Mouse (Mus musculus): ENCODE results near the gene Parm1. TPM values are rescaled to one million over a fixed set of nuclear protein-coding genes. Genes with fewer than 3 reads are reported as not detected.

Parm1 gene
- total RNA-seq, 1 experiment from 2014 or later: 61.0 TPM

GRCm38 (mm10) chr5:91574211-91574610, 56.8 kb downstream of the Parm1 start:
- no peak for DNase-seq

DNA sequence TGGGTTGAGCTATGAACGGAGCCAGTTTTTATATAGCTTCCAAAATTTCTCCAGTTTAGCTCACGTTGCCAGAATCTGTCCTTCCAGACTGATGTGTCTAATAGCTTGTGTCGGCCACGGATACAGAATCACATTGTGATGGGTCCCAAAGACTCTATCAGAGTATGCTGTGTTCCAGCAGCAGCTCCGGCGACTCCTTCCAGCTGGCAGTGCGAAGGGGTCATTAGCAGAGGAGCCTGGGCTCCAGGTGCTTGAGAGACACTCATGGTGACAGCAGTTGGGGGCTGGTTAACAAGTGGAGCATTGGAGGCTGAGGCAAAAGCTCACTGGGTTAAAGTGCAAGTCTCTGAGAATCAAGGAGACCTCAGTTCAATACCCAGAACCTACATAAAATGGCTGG, 61.5 kb downstream of the Parm1 start:
- DNase-seq: no peak

DNA sequence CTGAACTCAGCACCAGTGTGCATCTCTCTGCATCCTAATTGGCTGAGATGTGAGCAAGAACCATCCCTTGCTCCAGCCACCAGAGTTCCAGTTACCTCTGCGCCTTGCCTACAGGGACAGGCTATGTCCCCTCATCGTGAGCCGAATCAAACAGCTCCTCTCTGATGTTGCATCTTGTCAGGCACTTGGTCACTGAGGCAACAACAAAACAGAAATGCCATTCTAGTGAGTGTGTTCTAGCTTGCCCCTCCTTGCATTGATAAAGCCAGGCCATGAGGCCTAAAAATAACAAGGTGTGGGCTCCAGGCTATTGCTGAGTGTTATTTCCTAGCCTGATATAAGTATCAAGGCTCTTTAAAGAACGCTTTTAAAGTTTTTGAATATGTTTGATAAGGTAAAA, 64.4 kb downstream of the Parm1 start:
- no peak for DNase-seq

- DNase-seq: no peak
Observed at GRCm38 (mm10) chr5:91586206-91586605, 68.8 kb downstream of the Parm1 start.

GRCm38 (mm10) chr5:91594083-91594482, 76.7 kb downstream of the Parm1 start:
- no peak for DNase-seq

- DNase-seq: no peak
Observed at GRCm38 (mm10) chr5:91597216-91597615, 79.8 kb downstream of the Parm1 start.

DNA sequence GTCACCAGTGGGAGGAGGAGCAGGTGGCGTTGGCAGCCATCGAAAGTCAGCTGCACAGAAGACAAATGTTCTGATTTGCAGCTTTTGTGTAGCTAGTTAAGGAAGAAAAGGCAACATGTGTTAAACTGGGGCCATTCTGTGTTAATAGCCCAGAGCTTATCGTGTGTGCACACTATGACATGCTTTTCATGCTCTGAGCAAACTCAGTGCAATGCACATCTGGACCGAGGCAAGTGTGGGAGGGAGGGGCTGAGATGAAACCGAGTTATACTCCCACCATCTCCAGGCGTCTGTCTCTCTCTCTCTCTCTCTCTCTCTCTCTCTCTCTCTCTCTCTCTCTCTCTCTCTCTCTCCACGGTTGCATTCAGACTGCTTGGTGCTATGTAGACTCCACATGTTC, 82.4 kb downstream of the Parm1 start:
- DNase-seq: no peak

GRCm38 (mm10) chr5:91603347-91603746, 85.9 kb downstream of the Parm1 start:
- DNase-seq: no peak

GRCm38 (mm10) chr5:91603787-91604439, 86.5 kb downstream of the Parm1 start:
- no peak for DNase-seq

GRCm38 (mm10) chr5:91607234-91607633, 89.8 kb downstream of the Parm1 start:
- no peak for DNase-seq

DNA sequence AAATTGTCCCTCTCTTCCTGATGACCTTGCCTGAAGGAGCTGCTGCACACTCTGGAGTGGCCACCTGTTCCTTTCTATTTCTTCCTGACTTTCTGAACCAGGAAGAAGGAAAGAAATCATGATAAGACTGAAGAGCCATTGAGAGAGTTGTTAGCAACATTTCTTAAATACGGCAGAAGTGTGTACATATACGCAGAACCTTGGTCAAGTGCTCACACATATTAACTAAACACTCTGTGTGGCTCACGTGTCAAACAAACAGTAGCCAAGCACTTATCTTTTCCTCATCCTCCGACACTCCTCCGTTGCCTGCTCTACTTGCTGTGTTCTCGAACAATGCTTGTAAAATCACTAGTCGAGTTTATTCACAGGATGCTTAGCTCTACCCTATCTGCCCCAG, 90.4 kb downstream of the Parm1 start:
- no peak for DNase-seq

GRCm38 (mm10) chr5:91609041-91609440, 91.6 kb downstream of the Parm1 start:
- no peak for DNase-seq

DNA sequence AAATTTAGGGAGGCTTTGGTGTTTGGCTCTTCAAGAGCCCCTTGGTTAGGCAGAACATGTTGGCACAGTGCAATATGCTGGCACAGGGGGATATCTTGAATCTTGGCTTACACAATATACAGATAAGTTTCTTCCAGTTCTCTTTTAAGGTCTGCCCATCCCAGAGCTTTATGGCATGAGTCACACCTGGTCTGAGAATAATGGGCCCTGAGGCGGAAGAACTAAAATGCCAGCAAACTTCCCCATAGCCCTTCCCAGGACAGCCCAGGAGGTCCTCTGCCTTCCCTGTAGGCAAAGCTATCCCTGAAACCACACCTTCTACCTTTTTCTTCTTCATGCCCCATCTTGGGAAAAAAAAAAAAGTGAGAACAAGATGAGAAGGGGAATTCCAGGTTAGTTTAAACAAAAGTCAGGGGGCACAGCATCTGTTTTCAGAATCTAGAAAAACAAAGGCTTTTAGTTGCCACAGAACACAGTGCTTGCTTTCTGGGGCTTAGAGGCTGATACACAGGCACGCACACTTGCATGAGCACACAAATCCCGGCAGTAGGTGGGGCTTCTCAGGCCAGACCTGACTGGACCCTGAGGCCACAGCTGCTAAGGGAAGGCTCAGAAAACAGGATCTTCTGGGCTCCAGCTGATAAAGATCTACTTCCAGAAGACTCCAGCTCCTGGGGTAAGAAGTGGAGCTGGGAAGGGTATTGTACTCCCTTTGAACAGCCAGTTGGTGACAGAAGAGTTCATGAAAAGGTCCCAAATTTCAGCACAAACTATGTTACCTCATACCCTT, 92.3 kb downstream of the Parm1 start:
- DNase-seq: no peak

GRCm38 (mm10) chr5:91610499-91610898, 93.1 kb downstream of the Parm1 start:
- DNase-seq: no peak

GRCm38 (mm10) chr5:91611589-91611988, 94.2 kb downstream of the Parm1 start:
- DNase-seq: no peak

GRCm38 (mm10) chr5:91617331-91618233, 100.2 kb downstream of the Parm1 start:
- DNase-seq: no peak

GRCm38 (mm10) chr5:91618661-91619173, 101.3 kb downstream of the Parm1 start:
- DNase-seq: no peak

DNA sequence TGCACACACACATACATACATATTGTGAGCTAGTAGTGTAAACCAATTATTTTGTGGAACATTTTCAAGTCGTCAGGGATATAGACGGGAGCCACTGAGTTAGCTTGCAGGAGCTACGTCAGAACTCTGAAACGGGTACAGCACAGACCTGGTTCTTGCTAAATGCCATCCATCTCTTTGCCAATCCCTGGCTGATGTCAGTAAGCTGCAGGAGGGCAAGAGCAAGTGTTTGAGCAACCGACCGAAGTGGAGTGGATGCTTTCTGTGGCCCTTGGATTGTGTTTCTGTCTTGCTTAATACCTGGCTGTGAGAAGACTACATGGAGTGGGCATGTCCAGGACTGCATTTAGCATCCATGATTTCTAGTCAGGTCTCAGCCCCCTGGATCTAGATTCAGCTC, 103.8 kb downstream of the Parm1 start:
- DNase-seq: peak; percentile 32

GRCm38 (mm10) chr5:91626823-91627222, 109.4 kb downstream of the Parm1 start:
- no peak for DNase-seq

DNA sequence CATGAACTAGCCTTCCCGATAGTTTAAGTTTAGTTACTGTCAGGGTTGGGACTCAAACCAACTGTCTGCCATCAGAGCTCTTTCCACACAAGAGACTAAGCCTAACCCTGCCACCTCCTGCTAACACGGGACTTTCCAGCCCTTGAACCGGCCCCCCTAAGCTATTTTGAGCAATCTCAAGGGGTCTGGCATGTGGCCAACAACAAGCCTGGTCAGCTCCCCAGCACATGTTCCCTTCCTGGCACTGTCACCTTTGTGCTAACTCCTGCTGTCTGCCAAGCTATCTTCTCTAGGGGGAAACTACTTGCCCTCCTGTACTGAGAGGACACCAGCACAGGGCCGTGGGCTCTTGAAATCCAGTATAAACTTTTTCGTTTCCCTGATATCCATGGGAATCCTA, 112.1 kb downstream of the Parm1 start:
- peak; percentile 72 for DNase-seq

DNA sequence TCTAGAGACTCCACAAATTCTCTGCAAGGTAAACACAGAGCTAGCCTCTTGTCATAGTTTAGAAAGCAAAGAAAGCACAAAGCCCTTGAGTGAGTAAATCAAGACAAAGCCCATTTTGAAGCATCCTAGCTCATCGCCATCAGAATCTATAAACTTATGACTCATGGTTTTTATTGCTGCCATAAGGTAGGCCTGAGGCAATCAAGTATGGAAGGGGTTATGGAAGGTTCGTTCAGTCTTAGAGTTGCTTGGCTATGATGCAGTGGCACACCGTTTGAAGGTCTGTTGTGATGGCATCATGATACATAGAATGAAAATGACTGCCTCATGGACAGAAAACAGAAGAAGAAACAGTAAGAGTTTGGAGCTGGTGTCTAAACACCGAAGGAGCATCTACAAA, 133.9 kb downstream of the Parm1 start:
- no peak for DNase-seq

DNA sequence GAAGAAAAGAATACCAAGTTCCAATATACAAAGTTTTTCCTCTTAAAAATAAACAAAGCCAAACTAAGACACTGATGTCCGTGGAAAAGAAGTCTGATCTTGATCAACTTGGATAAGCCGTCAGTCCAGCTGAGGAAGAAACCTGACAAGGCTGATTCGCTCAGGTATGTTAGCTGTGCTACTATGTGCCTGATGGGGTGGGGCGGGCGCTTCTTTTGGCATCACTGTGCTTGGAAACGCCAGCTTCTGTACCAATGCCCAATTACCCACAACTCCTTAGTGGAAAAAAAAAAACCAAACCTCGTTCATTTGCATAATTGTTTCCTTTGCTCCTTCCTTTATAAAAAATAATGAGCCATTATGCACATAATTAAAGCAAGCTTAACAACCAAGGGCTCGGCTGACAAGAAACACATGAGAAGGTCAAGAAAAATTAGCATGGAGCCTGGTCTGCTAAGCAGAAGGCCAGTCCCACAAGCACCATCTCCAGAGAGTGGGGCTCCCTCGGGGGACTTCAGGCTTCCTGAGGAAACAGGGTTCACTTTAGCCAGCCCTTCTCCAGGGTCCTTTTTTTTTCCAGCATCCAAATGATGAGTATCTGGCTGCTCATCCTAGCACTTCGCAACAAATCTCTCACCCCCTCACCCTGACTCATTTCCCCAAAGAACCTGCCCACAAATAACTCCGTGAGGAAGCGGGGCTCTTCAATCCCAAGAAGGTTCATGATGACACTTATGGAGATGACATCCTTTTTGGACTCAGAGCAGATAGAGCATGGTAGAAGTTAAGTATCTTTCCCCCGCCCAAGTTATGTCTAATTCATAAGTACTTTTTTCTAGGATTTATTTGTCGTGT, 135.9 kb downstream of the Parm1 start:
- DNase-seq: no peak

Measured in adrenal gland, postnatal 14 days (tissue).